Mouse (Mus musculus): Measurements from ENCODE around the gene Wnt9b.

GRCm38 (mm10) chr11:103691036-103691435 lies 58.6 kb downstream of the Wnt9b start:
- TF ChIP-seq CTCF (IDR thresholded peaks at IDR 0.05; ENCODE audit: low read depth, low read length) (no peak), POLR2A (IDR thresholded peaks at IDR 0.05; ENCODE audit: borderline replicate concordance, low read depth, low read length) (no peak)

All from bone marrow macrophage, adult 2 months (primary cell).